In genomic region chr7:120873083-120873482, GRCm38 (mm10) we compare ENCODE assay signal across 17 mouse cellular contexts. TPM values are rescaled to one million over a fixed set of nuclear protein-coding genes. Genes with fewer than 3 reads are reported as not detected.
A peak's percentile ranks its signal among the peaks of the same experiment; 100 is the strongest.
DNase-seq lines count a peak whose midpoint lies in the region; ATAC-seq and TF ChIP-seq lines count a peak whose summit lies in the region.
"Had no signal": no experiment of that assay in that cellular context is flagged by ENCODE, and none has a peak within 500 bp of the region (broad histone marks: within the 10 kb centered on the region; RNA-seq: fewer than 3 reads in every experiment).

No protein-coding gene starts in this region.

- no peak overlapping the region for H3K4me3 ChIP-seq in intestine, embryonic 16.5 days (ENCODE audit: low read length)
- no peak overlapping the region for H3K4me3 ChIP-seq in intestine, embryonic 15.5 days (replicated peaks)
- H3K4me3 ChIP-seq in liver, embryonic 14.5 days (ENCODE audit: insufficient read depth in 1 of 2, low read depth in 2 of 2, low read length in 2 of 2) = no peak overlapping the region
- H3K4me3 ChIP-seq in liver, postnatal 0 days (ENCODE audit: low read depth, low read length) = no peak overlapping the region
- H3K4me3 ChIP-seq: forebrain, embryonic 12.5 days; heart, embryonic 15.5 days; hindbrain, embryonic 15.5 days; left cerebral cortex, adult 2 months; limb, embryonic 10.5 days had no signal

- ATAC-seq in intestine, embryonic 16.5 days = no peak
- ATAC-seq in intestine, embryonic 15.5 days = no peak
- no peak for ATAC-seq in liver, embryonic 14.5 days (ENCODE audit: insufficient read depth)
- no peak for ATAC-seq in liver, postnatal 0 days
- no peak for ATAC-seq in erythroblast, adult 5-6 weeks (replicated peaks; ENCODE audit: low FRiP score, poor library complexity, severe bottlenecking)

- H3K9me3 ChIP-seq in intestine, embryonic 16.5 days (ENCODE audit: control insufficient read depth, low read length) = no peaks in the 10 kb centered on the region
- no peaks in the 10 kb centered on the region for H3K9me3 ChIP-seq in intestine, embryonic 15.5 days
- no peaks in the 10 kb centered on the region for H3K9me3 ChIP-seq in liver, embryonic 14.5 days (ENCODE audit: control insufficient read depth, low read length)
- no peaks in the 10 kb centered on the region for H3K9me3 ChIP-seq in liver, postnatal 0 days (ENCODE audit: low read length)
- H3K9me3 ChIP-seq: forebrain, embryonic 12.5 days; heart, embryonic 15.5 days; hindbrain, embryonic 15.5 days; limb, embryonic 10.5 days had no signal

- TF ChIP-seq CTCF in liver, embryonic 14.5 days (IDR thresholded peaks at IDR 0.05; ENCODE audit: low read depth) = no peak
- TF ChIP-seq CTCF in liver, postnatal 0 days (IDR thresholded peaks at IDR 0.05; ENCODE audit: low read depth) = no peak

- H3K36me3 ChIP-seq in intestine, embryonic 16.5 days (ENCODE audit: control insufficient read depth, insufficient read depth, low read length) = no peaks in the 10 kb centered on the region
- H3K36me3 ChIP-seq in intestine, embryonic 15.5 days = 0 out of 2 replicates have a peak, but pooled peaks cover 4% of the 10 kb centered on the region
- H3K36me3 ChIP-seq in liver, embryonic 14.5 days (replicated peaks; ENCODE audit: control insufficient read depth, insufficient read depth, low read depth) = peaks cover 28% of the 10 kb centered on the region
- peaks cover 35% of the 10 kb centered on the region for H3K36me3 ChIP-seq in liver, postnatal 0 days (replicated peaks; ENCODE audit: insufficient read depth, low read length)
- H3K36me3 ChIP-seq: forebrain, embryonic 12.5 days; heart, embryonic 15.5 days; hindbrain, embryonic 15.5 days had no signal

- H3K27me3 ChIP-seq in intestine, embryonic 16.5 days (replicated peaks; ENCODE audit: control insufficient read depth, insufficient read depth, low read length) = no peaks in the 10 kb centered on the region
- no peaks in the 10 kb centered on the region for H3K27me3 ChIP-seq in intestine, embryonic 15.5 days (replicated peaks)
- no peaks in the 10 kb centered on the region for H3K27me3 ChIP-seq in liver, embryonic 14.5 days (ENCODE audit: control insufficient read depth, insufficient read depth, low read length)
- H3K27me3 ChIP-seq in liver, postnatal 0 days (ENCODE audit: insufficient read depth, low read length) = no peaks in the 10 kb centered on the region
- H3K27me3 ChIP-seq: forebrain, embryonic 12.5 days; heart, embryonic 15.5 days; hindbrain, embryonic 15.5 days had no signal

- no peak overlapping the region for H3K4me2 ChIP-seq in intestine, embryonic 16.5 days (ENCODE audit: low read depth, low read length)
- H3K4me2 ChIP-seq in intestine, embryonic 15.5 days (replicated peaks) = no peak overlapping the region
- H3K4me2 ChIP-seq in liver, embryonic 14.5 days (ENCODE audit: low read depth) = no peak overlapping the region
- H3K4me2 ChIP-seq in liver, postnatal 0 days (ENCODE audit: low read depth, low read length) = no peak overlapping the region
- H3K4me2 ChIP-seq: forebrain, embryonic 12.5 days; heart, embryonic 15.5 days; hindbrain, embryonic 15.5 days had no signal

- 79% methylated on average over 12 of the region's 12 CpGs for WGBS in intestine, embryonic 16.5 days
- WGBS in intestine, embryonic 15.5 days = 77% methylated on average over 12 of the region's 12 CpGs
- WGBS in liver, embryonic 14.5 days (ENCODE audit: insufficient replicate concordance) = 85% methylated on average over 12 of the region's 12 CpGs
- 79% methylated on average over 12 of the region's 12 CpGs for WGBS in liver, postnatal 0 days (ENCODE audit: insufficient replicate concordance)

- no peak for DNase-seq in liver, embryonic 14.5 days (ENCODE audit: low read depth in 3 of 3, low spot score in 3 of 3)
- no peak for DNase-seq in liver, postnatal 0 days
- peak; percentile 36 to 37 for DNase-seq in heart, postnatal 14 days
- no peak for DNase-seq in embryo, embryonic 9.5 days (ENCODE audit: extremely low spot score)
- DNase-seq: cerebellum, adult 9-11 months; lung, adult 2 months; lung, postnatal 36 days; right cerebral cortex, adult 18-20 months had no signal

- peaks cover 28% of the 10 kb centered on the region for H3K4me1 ChIP-seq in intestine, embryonic 16.5 days (ENCODE audit: control insufficient read depth, insufficient read depth, low read length)
- peaks cover 17% of the 10 kb centered on the region for H3K4me1 ChIP-seq in intestine, embryonic 15.5 days (replicated peaks)
- H3K4me1 ChIP-seq in liver, embryonic 14.5 days (replicated peaks; ENCODE audit: control insufficient read depth in 2 of 2, insufficient read depth in 2 of 2, low read length in 1 of 2) = peaks cover 49 to 62% of the 10 kb centered on the region in 2 experiments
- peaks cover 30% of the 10 kb centered on the region for H3K4me1 ChIP-seq in liver, postnatal 0 days (ENCODE audit: insufficient read depth)

- 0 out of 2 replicates have a peak overlapping the region, but pooled peaks have one; percentile 11 for H3K27ac ChIP-seq in intestine, embryonic 16.5 days (ENCODE audit: low read length)
- H3K27ac ChIP-seq in intestine, embryonic 15.5 days = no peak overlapping the region
- peak overlapping the region; percentile 25 for H3K27ac ChIP-seq in liver, embryonic 14.5 days
- no peak overlapping the region for H3K27ac ChIP-seq in liver, postnatal 0 days (ENCODE audit: low read depth)
- H3K27ac ChIP-seq: forebrain, embryonic 12.5 days; heart, embryonic 15.5 days; hindbrain, embryonic 15.5 days; kidney, postnatal 0 days; left cerebral cortex, adult 2 months; limb, embryonic 10.5 days had no signal

- no peak overlapping the region for H3K9ac ChIP-seq in intestine, embryonic 16.5 days (ENCODE audit: low read depth, low read length)
- H3K9ac ChIP-seq in intestine, embryonic 15.5 days = no peak overlapping the region
- no peak overlapping the region for H3K9ac ChIP-seq in liver, embryonic 14.5 days (replicated peaks)
- H3K9ac ChIP-seq in liver, postnatal 0 days (replicated peaks) = no peak overlapping the region
- H3K9ac ChIP-seq: forebrain, embryonic 12.5 days; heart, embryonic 15.5 days; hindbrain, embryonic 15.5 days had no signal

- TF ChIP-seq EP300 in liver, embryonic 14.5 days (IDR thresholded peaks at IDR 0.05; ENCODE audit: low read depth) = no peak
- no peak for TF ChIP-seq EP300 in liver, postnatal 0 days (IDR thresholded peaks at IDR 0.05; ENCODE audit: low read depth)

- intact Hi-C loops in heart, postnatal 14 days (cut with DNase I) = no loop called here

RNA-seq across cellular contexts. Expression of gene Eef2k, which starts 30.5 kb away (rescaled TPM):
- polyA plus RNA-seq in intestine, embryonic 16.5 days (2015; fragmentation: Nextera tagmentation; extraction: Ambion mirVana) = 54.1 and 59.6 TPM in 2 replicates
- 44.4 and 47.2 TPM in 2 replicates for polyA plus RNA-seq in intestine, embryonic 15.5 days (2015; fragmentation: Nextera tagmentation; extraction: Ambion mirVana)
- 21.5 and 30.2 TPM in 2 replicates for polyA plus RNA-seq in liver, embryonic 14.5 days (2012; rRNA removed)
- polyA plus RNA-seq in liver, embryonic 14.5 days (2014; fragmentation: Nextera tagmentation; extraction: Ambion mirVana) = 13.4 and 14.5 TPM in 2 replicates
- 14.4 and 19.5 TPM in 2 replicates for polyA plus RNA-seq in liver, postnatal 0 days (2015; fragmentation: Nextera tagmentation; extraction: Ambion mirVana)
- 10 to 100 TPM; 30.0 to 34.2 TPM for total RNA-seq in heart, postnatal 14 days (2021)
- total RNA-seq in erythroblast, adult 5-6 weeks (2015; ENCODE audit: low replicate concordance) = 12.3 and 24.0 TPM in 2 replicates
- total RNA-seq in erythroblast, adult 5-6 weeks (2017; ENCODE audit: low replicate concordance) = 77.4 and 97.0 TPM in 2 replicates

RNA-seq across cellular contexts. Expression of gene Polr3e, which starts 44.5 kb away (rescaled TPM):
- 37.5 and 37.9 TPM in 2 replicates for polyA plus RNA-seq in intestine, embryonic 16.5 days (2015; fragmentation: Nextera tagmentation; extraction: Ambion mirVana)
- 40.3 and 41.5 TPM in 2 replicates for polyA plus RNA-seq in intestine, embryonic 15.5 days (2015; fragmentation: Nextera tagmentation; extraction: Ambion mirVana)
- 5.8 and 9.2 TPM in 2 replicates for polyA plus RNA-seq in liver, embryonic 14.5 days (2012; rRNA removed)
- polyA plus RNA-seq in liver, embryonic 14.5 days (2014; fragmentation: Nextera tagmentation; extraction: Ambion mirVana) = 6.6 and 7.1 TPM in 2 replicates
- polyA plus RNA-seq in liver, postnatal 0 days (2015; fragmentation: Nextera tagmentation; extraction: Ambion mirVana) = 8.5 and 9.3 TPM in 2 replicates
- total RNA-seq in heart, postnatal 14 days (2021) = 10 to 100 TPM; 10.7 to 10.9 TPM
- 3.1 and 3.3 TPM in 2 replicates for total RNA-seq in erythroblast, adult 5-6 weeks (2015; ENCODE audit: low replicate concordance)
- total RNA-seq in erythroblast, adult 5-6 weeks (2017; ENCODE audit: low replicate concordance) = 1.5 and 6.2 TPM in 2 replicates

Comparison
In these comparisons a context has a peak if more than half of its experiments do, and no peak if none do; other contexts are left out.
1. H3K27ac ChIP-seq: peak in intestine, embryonic 16.5 days (single experiment) and liver, embryonic 14.5 days (single experiment); none in intestine, embryonic 15.5 days (single experiment) and liver, postnatal 0 days (single experiment).
2. DNase-seq: peak in heart, postnatal 14 days (2 of 2); none in liver, embryonic 14.5 days (0 of 3), liver, postnatal 0 days (single experiment) and embryo, embryonic 9.5 days (single experiment).